Mouse (Mus musculus) kidney, adult 2 months (tissue): ENCODE data around the gene Ormdl2.

Experiments used
- CTCF ChIP-seq: fragments of 200-500 bp; conservative IDR thresholded peaks from 2 replicates; pipeline ENCODE4 v1.5.1; 2011; ENCODE audit warnings: low read depth, mild to moderate bottlenecking, control low read depth, low read length, moderate library complexity, mixed read lengths; ENCODE audit not compliant: insufficient read depth, insufficient read length
- POLR2A ChIP-seq: fragments of 200-500 bp; IDR thresholded peaks from one replicate; pipeline ENCODE4 v1.6.1; 2011; ENCODE audit warnings: low read depth, low read length, control low read depth

GRCm38 (mm10) chr10:128803361-128803760 is 18.1 kb downstream of the Ormdl2 start:
- no peak for TF ChIP-seq CTCF
- TF ChIP-seq POLR2A: no peak
